Mouse (Mus musculus): ENCODE measurements around the gene Amph. TPM values are rescaled to one million over a fixed set of nuclear protein-coding genes. Genes with fewer than 3 reads are reported as not detected.

Amph gene
- polyA plus RNA-seq, 1 experiment from 2014 or later = 10.8 TPM

DNA sequence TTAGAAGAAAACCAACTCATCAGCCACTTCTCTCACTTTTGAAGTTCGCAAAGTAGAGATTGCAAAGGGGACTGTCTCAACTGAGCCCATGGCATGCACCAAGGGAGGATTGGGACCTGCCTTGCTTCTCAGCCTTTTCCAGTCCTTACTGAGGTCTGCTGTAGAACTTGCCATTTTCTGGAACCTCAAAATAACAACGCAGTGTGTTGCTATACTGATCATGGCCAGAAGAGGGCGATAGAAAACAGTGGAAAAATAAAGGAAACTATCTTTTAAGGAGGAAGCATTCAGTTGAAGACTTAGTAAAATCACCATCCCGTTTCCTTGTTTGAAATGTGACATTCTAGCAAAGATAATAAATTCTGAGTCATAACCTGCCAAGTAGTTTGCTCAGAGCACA lies 210.5 kb downstream of the Amph start:
- ATAC-seq (ENCODE audit: low FRiP score) = no peak
- Histone ChIP-seq H3K9me3 (no peaks in the 10 kb centered on the region), H3K9ac (no peak overlapping the region), H3K4me1 (no peaks in the 10 kb centered on the region), H3K27ac (no peak overlapping the region), H3K4me3 (replicated peaks) (no peak overlapping the region), H3K27me3 (no peaks in the 10 kb centered on the region), H3K4me2 (no peak overlapping the region), H3K36me3 (replicated peaks) (no peaks in the 10 kb centered on the region)
- 36% methylated on average over 4 of the region's 4 CpGs for WGBS

DNA sequence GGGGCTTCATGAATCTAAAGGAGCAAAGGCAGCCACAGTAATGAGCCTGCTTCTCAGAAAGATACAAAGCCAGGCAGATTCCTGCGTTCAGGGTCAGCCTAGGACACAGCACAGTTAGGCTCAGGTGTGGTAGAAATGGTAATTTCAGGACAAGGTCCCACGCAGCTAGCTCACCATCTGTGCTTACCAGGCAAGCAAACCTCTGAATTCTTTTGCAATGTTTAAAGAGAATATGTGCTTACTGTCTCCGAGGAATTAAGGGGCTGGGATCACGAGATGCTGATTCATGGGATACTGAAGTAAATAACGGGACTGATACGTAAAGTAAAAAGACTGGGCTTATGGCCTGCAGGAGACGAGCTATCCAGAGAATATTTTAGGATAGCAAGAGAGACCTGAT lies 212.6 kb downstream of the Amph start:
- Histone ChIP-seq H3K4me3 (replicated peaks) (no peak overlapping the region), H3K4me2 (no peak overlapping the region), H3K27me3 (no peaks in the 10 kb centered on the region), H3K9me3 (no peaks in the 10 kb centered on the region), H3K27ac (no peak overlapping the region), H3K4me1 (no peaks in the 10 kb centered on the region), H3K9ac (no peak overlapping the region), H3K36me3 (replicated peaks) (no peaks in the 10 kb centered on the region)
- no peak for ATAC-seq (ENCODE audit: low FRiP score)
- 81% methylated on average over 7 of the region's 7 CpGs for WGBS

DNA sequence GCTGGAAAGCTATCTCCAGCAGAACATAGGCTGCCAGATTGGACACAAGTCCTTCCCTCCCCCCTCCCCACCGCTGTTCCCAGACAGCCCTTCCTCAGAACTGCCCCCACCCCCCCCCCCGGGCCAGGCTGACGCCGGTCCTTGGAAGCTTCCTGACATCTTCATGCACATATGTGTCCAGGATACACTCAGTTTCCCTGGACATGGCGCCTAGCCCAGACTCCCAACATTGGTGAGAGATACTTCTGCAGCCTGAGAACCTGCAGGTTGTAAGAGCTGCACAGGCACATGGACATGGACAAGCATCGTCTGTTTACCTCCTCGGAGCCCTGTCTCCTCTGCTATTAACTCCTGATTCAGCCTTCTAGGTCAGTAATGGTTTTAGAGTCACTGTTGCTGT lies 213.1 kb downstream of the Amph start:
- H3K36me3 ChIP-seq (replicated peaks) = no peaks in the 10 kb centered on the region
- H3K4me2 ChIP-seq = no peak overlapping the region
- H3K27me3 ChIP-seq = no peaks in the 10 kb centered on the region
- 84% methylated on average over 7 of the region's 7 CpGs for WGBS
- H3K4me1 ChIP-seq = no peaks in the 10 kb centered on the region
- H3K9ac ChIP-seq = no peak overlapping the region
- H3K9me3 ChIP-seq = no peaks in the 10 kb centered on the region
- no peak overlapping the region for H3K27ac ChIP-seq
- ATAC-seq (ENCODE audit: low FRiP score) = no peak
- H3K4me3 ChIP-seq (replicated peaks) = no peak overlapping the region

DNA sequence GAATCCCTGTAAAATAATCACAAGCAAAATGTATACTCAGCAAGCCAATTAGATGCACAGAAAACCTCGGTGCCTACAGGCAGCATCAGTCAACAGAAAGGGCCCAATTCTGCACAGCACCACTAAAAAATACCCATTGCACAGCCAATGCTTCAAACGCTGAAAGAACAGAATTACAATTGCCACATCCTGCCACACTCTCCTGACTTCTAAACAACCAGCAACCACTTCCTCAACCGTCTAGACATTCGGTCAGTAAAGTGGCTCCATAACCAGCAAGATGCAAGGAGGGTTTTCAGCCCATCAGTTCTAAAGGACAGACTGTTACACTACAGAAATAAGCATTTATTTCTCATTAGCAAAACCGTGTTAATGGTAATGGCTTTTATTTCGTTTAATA lies 214.1 kb downstream of the Amph start:
- Histone ChIP-seq H3K27ac (no peak overlapping the region), H3K36me3 (replicated peaks) (no peaks in the 10 kb centered on the region), H3K9me3 (no peaks in the 10 kb centered on the region), H3K4me2 (no peak overlapping the region), H3K27me3 (no peaks in the 10 kb centered on the region), H3K9ac (no peak overlapping the region), H3K4me1 (no peaks in the 10 kb centered on the region), H3K4me3 (replicated peaks) (no peak overlapping the region)
- ATAC-seq (ENCODE audit: low FRiP score) = no peak
- WGBS = 83% methylated on average over 6 of the region's 6 CpGs

DNA sequence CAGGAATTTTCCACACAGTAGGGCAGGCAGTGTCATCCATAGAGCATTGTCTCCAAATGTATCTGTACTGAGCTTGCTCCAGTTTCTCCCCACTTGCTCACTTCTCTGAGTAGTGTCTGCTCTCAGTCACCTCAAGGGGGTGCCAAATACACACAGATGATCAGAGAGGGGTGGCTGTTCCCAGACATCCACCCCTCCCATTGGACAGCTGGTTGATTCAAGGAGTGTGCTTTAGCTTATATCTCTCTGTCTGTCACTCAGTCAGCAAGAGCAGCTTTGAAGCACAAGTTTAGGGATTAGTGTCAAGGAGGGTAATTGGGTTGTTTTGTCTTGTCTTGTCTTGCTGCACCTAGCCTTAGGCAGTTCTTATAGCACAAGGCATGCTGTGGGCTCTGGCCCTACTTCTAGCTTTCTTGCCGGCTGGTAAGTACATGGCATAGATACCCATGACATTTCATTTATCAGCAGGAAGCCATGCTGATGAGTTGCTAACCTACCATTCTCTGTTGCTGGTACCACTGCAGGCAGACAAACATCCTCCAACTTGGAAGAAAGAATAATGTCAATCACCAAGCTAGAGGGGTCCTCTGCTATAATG lies 229.8 kb downstream of the Amph start:
- Histone ChIP-seq H3K4me1 (no peaks in the 10 kb centered on the region), H3K36me3 (replicated peaks) (no peaks in the 10 kb centered on the region), H3K9ac (no peak overlapping the region), H3K27me3 (no peaks in the 10 kb centered on the region), H3K27ac (no peak overlapping the region), H3K4me2 (no peak overlapping the region), H3K4me3 (replicated peaks) (no peak overlapping the region), H3K9me3 (no peaks in the 10 kb centered on the region)
- 76% methylated on average over 1 of the region's 1 CpGs for WGBS
- peak; percentile 87 for ATAC-seq (ENCODE audit: low FRiP score)

DNA sequence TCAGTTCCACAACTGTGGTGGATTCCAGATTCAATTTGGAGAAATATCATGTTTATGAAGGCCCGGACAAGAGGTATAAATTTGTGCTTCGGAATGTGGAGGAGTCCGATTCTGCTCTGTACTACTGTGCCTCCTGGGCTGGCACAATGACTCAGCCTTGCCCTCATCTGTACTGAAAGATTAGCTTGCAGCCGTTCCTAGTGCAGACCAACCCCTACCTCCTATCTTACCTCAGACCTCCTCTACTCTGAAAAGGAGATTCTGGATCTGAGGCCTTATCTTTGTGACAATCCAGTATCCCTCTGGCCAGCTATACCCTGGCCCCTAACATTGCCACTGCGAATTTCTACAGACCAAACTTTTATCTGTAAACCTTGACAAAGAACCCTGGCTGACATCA lies 230.3 kb downstream of the Amph start:
- Histone ChIP-seq H3K9me3 (no peaks in the 10 kb centered on the region), H3K36me3 (replicated peaks) (no peaks in the 10 kb centered on the region), H3K4me2 (no peak overlapping the region), H3K9ac (no peak overlapping the region), H3K27ac (no peak overlapping the region), H3K4me1 (no peaks in the 10 kb centered on the region), H3K4me3 (replicated peaks) (no peak overlapping the region), H3K27me3 (no peaks in the 10 kb centered on the region)
- 0 out of 2 replicates have a peak, but pooled peaks have one; percentile 41 for ATAC-seq (ENCODE audit: low FRiP score)
- WGBS = 88% methylated on average over 5 of the region's 5 CpGs

DNA sequence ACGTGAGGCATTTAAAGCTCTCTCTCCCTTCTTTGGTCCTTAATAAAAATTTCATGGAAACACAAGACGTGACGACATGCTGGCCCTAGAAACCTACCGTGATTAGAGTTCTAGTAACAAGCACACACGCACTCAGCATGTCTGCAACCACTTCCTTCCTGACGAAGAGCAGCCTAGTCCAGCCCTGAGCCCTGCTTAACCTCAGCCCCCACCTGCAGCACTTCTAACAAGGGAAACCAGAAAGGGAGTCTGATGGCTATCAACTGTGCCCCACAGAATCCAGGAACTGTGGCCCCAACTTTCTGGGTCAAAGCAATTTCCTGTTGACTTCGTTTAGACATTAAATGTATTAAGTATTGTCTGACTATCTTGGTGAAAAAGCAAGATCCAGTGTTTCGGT lies 234.3 kb downstream of the Amph start:
- Histone ChIP-seq H3K4me2 (no peak overlapping the region), H3K9ac (no peak overlapping the region), H3K27ac (no peak overlapping the region), H3K9me3 (no peaks in the 10 kb centered on the region), H3K4me3 (replicated peaks) (no peak overlapping the region), H3K27me3 (no peaks in the 10 kb centered on the region), H3K36me3 (replicated peaks) (no peaks in the 10 kb centered on the region), H3K4me1 (no peaks in the 10 kb centered on the region)
- ATAC-seq (ENCODE audit: low FRiP score) = no peak
- 84% methylated on average over 8 of the region's 8 CpGs for WGBS

DNA sequence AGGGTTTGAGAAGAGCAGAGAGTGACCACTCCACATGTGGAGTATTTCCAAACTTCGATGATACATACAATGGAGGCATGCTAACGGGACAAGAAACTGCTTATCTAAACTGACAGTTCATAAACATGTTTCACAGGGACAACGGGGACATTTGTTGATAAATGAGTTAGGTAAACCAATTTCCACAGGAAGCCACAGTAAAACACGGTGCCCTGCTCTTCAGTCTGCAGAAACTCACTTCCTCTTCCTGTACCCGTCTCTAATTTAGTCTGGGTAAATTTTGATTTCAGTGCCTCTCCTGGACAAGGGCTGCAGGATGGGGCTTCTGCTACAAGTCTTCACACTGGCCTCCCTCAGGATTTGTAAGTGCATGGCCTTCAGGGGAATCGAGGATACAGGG lies 242.0 kb downstream of the Amph start:
- Histone ChIP-seq H3K4me3 (replicated peaks) (no peak overlapping the region), H3K9me3 (no peaks in the 10 kb centered on the region), H3K9ac (no peak overlapping the region), H3K27ac (no peak overlapping the region), H3K4me1 (no peaks in the 10 kb centered on the region), H3K27me3 (no peaks in the 10 kb centered on the region), H3K36me3 (replicated peaks) (no peaks in the 10 kb centered on the region), H3K4me2 (no peak overlapping the region)
- no peak for ATAC-seq (ENCODE audit: low FRiP score)
- 81% methylated on average over 6 of the region's 6 CpGs for WGBS

DNA sequence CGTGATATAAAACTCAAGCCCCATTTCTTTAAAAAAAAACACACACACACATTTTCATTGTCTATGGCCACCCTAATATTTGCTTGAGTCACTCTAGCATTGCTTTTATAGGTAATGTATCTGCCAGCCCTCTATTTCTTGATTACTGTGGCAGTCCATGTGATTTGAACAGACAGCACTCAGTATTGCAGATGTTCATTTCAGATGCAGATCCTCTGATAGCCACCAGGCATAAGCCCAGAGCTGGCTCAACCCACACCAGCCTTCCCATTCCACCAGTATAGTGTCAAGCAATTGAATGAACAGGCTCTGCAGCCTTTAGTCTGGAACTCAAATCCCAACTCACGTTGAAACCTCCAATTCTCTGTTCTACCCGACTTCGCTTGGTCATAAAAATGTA lies 246.8 kb downstream of the Amph start:
- no peak for ATAC-seq (ENCODE audit: low FRiP score)

DNA sequence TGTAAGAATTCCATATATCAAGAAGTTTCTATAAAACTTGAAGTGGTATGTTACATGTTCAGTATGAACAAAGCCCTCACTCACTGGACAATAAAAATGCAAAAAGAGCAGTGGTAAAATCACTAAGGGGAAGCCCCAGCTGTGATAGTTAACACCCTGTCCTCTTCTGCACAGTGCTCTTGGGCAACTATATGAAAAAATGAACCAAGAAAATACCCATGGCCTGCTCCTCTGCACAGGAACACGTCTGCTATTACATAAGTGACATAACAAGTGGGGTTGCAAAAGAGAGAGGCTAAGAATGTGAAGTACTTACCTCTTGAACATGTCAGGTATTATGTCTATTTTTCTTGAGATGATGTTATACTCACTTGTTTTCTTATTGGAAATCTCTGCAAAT lies 247.5 kb downstream of the Amph start:
- no peak overlapping the region for H3K27ac ChIP-seq
- no peak overlapping the region for H3K4me2 ChIP-seq
- no peaks in the 10 kb centered on the region for H3K4me1 ChIP-seq
- ATAC-seq (ENCODE audit: low FRiP score) = no peak
- no peak overlapping the region for H3K4me3 ChIP-seq (replicated peaks)
- H3K9me3 ChIP-seq = no peaks in the 10 kb centered on the region
- H3K36me3 ChIP-seq (replicated peaks) = no peaks in the 10 kb centered on the region
- WGBS = 55% methylated on average over 1 of the region's 1 CpGs
- no peak overlapping the region for H3K9ac ChIP-seq
- no peaks in the 10 kb centered on the region for H3K27me3 ChIP-seq

More for the DNA sequence above, 246.8 kb downstream of the Amph start:
- H3K9ac ChIP-seq = no peak overlapping the region
- 87% methylated on average over 4 of the region's 4 CpGs for WGBS
- H3K4me2 ChIP-seq = no peak overlapping the region
- H3K9me3 ChIP-seq = no peaks in the 10 kb centered on the region
- H3K36me3 ChIP-seq (replicated peaks) = no peaks in the 10 kb centered on the region
- no peak overlapping the region for H3K27ac ChIP-seq
- H3K4me3 ChIP-seq (replicated peaks) = no peak overlapping the region
- H3K4me1 ChIP-seq = no peaks in the 10 kb centered on the region
- no peaks in the 10 kb centered on the region for H3K27me3 ChIP-seq

Other genes with a start within 250 kb of the Amph start
- gene Vps41, start 230.9 kb upstream of the Amph start, polyA plus RNA-seq (2016; fragmentation: Nextera tagmentation; extraction: Ambion mirVana) = 95.8 and 96.2 TPM in 2 replicates